Mouse (Mus musculus) midbrain, embryonic 11.5 days (tissue): ENCODE measurements around the gene Wdr20. TPM values are rescaled to one million over a fixed set of nuclear protein-coding genes. Genes with fewer than 3 reads are reported as not detected.

Experiments
- ATAC-seq: fragments of 200-750 bp; cut with Nextera tagmentation; 2 replicates; pipeline ENCODE4 v1.8.0; 2017; ENCODE audit warnings: moderate TSS enrichment, moderate library complexity; ENCODE audit not compliant: low FRiP score
- DNase-seq: peaks from one replicate; pipeline ENCODE4 v3.0.0; 2015; ENCODE audit warnings: low spot score; ENCODE audit errors: missing footprints
- H3K27ac ChIP-seq: fragments of 300-500 bp; sonication (generic); 2 replicates; pipeline ENCODE4 v1.5.1; 2014; ENCODE audit warnings: low read depth, low read length
- H3K27me3 ChIP-seq: fragments of 300-500 bp; sonication (generic); 2 replicates; pipeline ENCODE4 v1.6.1; 2014; ENCODE audit warnings: mild to moderate bottlenecking, low read length, moderate library complexity, mixed read lengths; ENCODE audit not compliant: control insufficient read depth, insufficient read depth
- H3K36me3 ChIP-seq: fragments of 300-500 bp; sonication (generic); 2 replicates; pipeline ENCODE4 v1.6.1; 2014; ENCODE audit warnings: mild to moderate bottlenecking, low read length, moderate library complexity, mixed read lengths; ENCODE audit not compliant: control insufficient read depth, insufficient read depth
- H3K4me1 ChIP-seq: fragments of 300-500 bp; sonication (generic); 2 replicates; pipeline ENCODE4 v1.6.1; 2014; ENCODE audit warnings: low read length; ENCODE audit not compliant: control insufficient read depth, insufficient read depth
- H3K4me2 ChIP-seq: fragments of 300-500 bp; sonication (generic); 2 replicates; pipeline ENCODE4 v1.6.1; 2014; ENCODE audit warnings: mild to moderate bottlenecking, moderate library complexity
- H3K4me3 ChIP-seq: fragments of 300-500 bp; sonication (generic); 2 replicates; pipeline ENCODE4 v1.5.1; 2014; ENCODE audit warnings: low read depth, low read length
- H3K9ac ChIP-seq: fragments of 300-500 bp; sonication (generic); 2 replicates; pipeline ENCODE4 v1.6.1; 2014; ENCODE audit warnings: low read length
- H3K9me3 ChIP-seq: fragments of 300-500 bp; sonication (generic); 2 replicates; pipeline ENCODE4 v1.6.1; 2016; ENCODE audit warnings: low read length; ENCODE audit not compliant: control insufficient read depth
- WGBS: fragments of 180-500 bp; shearing (Covaris S2); extraction: QIAGEN DNeasy Blood & Tissue Kit; methylation state at CpG from one replicate; pipeline ENCODE4 v1.1.7; 2014; 5-methylcytosine and 5-hydroxymethylcytosine counted together
- polyA plus RNA-seq: library from polyadenylated mRNA; unstranded; fragments of >200 nt; fragmentation: Nextera tagmentation; extraction: Ambion mirVana; gene quantifications from 2 replicates; pipeline ENCODE4 v1.2.1, GENCODE M21; 2014

Wdr20 gene
- polyA plus RNA-seq, 1 experiment from 2014 or later = 22.9 TPM

DNA sequence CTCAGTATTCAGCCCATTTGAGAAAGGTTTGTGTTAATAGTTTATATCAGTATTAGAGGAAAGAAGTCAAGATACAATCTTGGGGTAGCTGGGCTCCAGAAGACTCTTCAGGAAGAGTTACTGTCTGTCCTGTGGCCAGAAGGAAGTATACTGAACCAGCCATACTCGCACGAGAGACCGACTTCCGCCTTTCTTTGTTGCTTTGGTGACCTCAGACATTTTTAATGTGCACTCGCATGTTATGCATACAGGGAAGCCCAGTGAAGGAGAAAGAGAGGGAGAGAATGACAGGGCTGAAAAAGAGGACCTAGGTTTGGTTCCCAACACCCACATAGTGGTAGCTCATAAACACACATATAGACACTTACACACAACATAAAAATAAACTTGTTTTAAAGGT lies 26.8 kb downstream of the Wdr20 start:
- no peaks in the 10 kb centered on the region for H3K27me3 ChIP-seq
- no peak for ATAC-seq
- no peaks in the 10 kb centered on the region for H3K4me1 ChIP-seq
- H3K4me3 ChIP-seq = no peak overlapping the region
- H3K4me2 ChIP-seq = no peak overlapping the region
- WGBS = 92% methylated on average over 5 of the region's 5 CpGs
- H3K9ac ChIP-seq = no peak overlapping the region
- H3K36me3 ChIP-seq = no peaks in the 10 kb centered on the region
- no peaks in the 10 kb centered on the region for H3K9me3 ChIP-seq
- DNase-seq = no peak
- no peak overlapping the region for H3K27ac ChIP-seq

DNA sequence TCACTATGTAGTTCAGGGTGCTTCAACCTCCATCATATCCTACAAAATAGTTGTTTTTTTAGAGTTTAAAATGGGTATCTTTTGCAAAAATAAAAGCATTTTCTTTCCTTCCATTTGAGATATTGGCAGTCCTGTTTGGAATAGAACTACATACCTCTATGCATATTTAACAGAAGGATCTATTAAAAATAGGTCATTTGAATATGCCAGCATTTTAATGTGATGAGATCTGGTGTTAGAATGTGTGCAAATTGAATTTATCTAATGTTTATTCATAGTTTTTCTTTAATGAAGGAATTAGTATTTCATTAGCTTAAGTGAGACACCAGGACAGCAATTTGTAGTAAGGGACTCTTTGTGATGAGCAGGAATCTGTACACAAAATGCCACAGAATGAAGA lies 30.8 kb downstream of the Wdr20 start:
- DNase-seq (no peak), ATAC-seq (no peak)
- H3K27ac ChIP-seq = no peak overlapping the region
- no peaks in the 10 kb centered on the region for H3K36me3 ChIP-seq
- H3K4me3 ChIP-seq = no peak overlapping the region
- H3K27me3 ChIP-seq = no peaks in the 10 kb centered on the region
- no peak overlapping the region for H3K9ac ChIP-seq
- H3K4me1 ChIP-seq = no peaks in the 10 kb centered on the region
- H3K4me2 ChIP-seq = no peak overlapping the region
- H3K9me3 ChIP-seq = no peaks in the 10 kb centered on the region

DNA sequence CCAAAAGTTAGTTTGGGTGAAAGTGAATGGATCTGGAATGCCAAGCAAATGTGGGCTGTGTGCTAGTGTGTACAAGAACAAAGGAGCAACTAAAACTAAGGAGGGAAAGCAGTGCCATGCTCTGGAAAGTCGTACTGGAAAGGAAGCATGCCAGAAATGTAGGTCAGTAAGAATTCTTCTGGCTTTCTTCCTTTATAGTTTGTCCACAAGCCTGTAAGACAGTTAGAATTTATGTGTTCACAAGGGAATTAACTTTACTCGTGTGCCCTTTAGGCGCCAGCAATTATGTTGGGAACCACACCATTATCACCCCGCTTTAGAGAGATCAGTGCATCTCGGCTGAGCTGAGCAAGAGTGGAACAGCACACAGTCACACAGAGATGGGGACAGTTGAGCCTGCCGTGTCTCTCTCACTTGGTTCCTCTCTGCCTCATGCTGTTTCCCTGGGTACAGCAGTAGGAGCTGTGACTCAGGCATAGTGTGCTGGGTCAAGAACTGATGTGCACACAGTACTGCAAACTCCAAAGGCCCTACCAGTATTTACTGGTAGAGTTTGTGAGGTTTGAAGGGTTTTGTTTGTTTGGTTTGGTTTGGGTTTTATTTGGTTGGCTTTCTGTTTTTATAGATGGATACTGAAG lies 32.0 kb downstream of the Wdr20 start:
- Histone ChIP-seq H3K9ac (no peak overlapping the region), H3K9me3 (no peaks in the 10 kb centered on the region), H3K27me3 (no peaks in the 10 kb centered on the region), H3K4me2 (no peak overlapping the region), H3K27ac (no peak overlapping the region), H3K36me3 (no peaks in the 10 kb centered on the region), H3K4me1 (no peaks in the 10 kb centered on the region), H3K4me3 (no peak overlapping the region)
- no peak for ATAC-seq
- no peak for DNase-seq
- 80% methylated on average over 6 of the region's 6 CpGs for WGBS

DNA sequence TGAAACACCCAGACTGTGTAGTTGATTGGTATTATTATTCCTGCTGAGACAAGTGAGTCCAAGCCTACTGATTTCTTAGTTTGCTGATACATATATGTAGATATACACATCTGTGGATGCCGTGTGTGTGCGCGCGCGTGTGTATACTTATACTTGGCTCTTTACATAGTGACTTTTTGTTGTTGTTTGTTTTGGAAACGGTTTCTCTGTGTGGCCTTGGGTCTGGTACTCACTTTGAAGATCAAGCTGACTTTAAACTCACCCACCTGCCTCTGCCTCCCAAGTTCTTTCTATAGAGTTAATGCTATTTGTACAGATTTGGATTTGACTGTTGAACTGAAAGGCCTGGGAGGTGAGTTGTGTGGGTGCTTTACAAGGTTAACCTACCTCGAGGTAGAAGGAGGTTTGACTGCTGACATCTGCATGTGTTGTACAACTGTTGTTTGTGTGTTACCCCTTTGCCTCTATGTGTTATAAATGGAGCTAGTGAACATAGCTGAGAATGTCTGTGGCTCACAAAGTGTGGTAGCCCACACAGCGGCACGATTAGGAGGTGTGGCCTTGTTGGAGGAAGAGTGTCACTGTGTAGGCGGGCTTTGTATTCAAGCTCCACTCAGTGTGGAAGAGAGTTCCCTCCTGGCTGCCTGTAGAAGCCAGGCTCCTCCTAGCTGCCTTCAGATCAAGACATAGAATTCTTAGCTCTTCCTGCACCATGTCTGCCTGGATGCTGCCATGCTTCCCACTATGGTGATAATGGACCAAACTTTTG lies 32.9 kb downstream of the Wdr20 start:
- no peak overlapping the region for H3K27ac ChIP-seq
- no peaks in the 10 kb centered on the region for H3K4me1 ChIP-seq
- no peaks in the 10 kb centered on the region for H3K27me3 ChIP-seq
- 93% methylated on average over 10 of the region's 10 CpGs for WGBS
- no peak for DNase-seq
- H3K4me3 ChIP-seq = no peak overlapping the region
- H3K9me3 ChIP-seq = no peaks in the 10 kb centered on the region
- no peaks in the 10 kb centered on the region for H3K36me3 ChIP-seq
- no peak for ATAC-seq
- H3K9ac ChIP-seq = no peak overlapping the region
- no peak overlapping the region for H3K4me2 ChIP-seq

DNA sequence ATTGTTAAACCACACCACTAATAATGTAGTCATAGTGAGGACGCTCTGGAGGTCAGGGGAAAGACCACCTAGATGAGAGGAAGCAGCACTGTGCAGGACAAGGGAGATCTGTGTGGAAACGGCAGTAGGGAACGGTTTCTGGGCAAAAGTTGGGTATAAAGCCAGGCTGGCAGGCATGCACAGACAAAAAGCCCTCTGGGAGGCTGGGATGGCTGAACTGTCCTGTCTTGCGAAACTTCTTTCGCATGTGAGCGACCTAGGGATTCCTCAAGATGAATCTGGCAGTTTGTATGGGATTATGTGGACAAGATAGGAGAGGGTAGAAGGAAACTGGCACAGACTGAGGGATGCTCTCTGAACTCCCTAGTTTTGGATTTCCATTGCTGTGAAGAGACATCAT lies 34.2 kb downstream of the Wdr20 start:
- no peaks in the 10 kb centered on the region for H3K27me3 ChIP-seq
- H3K9ac ChIP-seq = no peak overlapping the region
- H3K27ac ChIP-seq = no peak overlapping the region
- 95% methylated on average over 6 of the region's 6 CpGs for WGBS
- no peaks in the 10 kb centered on the region for H3K9me3 ChIP-seq
- H3K4me1 ChIP-seq = no peaks in the 10 kb centered on the region
- ATAC-seq (no peak), DNase-seq (no peak)
- H3K4me2 ChIP-seq = no peak overlapping the region
- no peak overlapping the region for H3K4me3 ChIP-seq
- no peaks in the 10 kb centered on the region for H3K36me3 ChIP-seq

DNA sequence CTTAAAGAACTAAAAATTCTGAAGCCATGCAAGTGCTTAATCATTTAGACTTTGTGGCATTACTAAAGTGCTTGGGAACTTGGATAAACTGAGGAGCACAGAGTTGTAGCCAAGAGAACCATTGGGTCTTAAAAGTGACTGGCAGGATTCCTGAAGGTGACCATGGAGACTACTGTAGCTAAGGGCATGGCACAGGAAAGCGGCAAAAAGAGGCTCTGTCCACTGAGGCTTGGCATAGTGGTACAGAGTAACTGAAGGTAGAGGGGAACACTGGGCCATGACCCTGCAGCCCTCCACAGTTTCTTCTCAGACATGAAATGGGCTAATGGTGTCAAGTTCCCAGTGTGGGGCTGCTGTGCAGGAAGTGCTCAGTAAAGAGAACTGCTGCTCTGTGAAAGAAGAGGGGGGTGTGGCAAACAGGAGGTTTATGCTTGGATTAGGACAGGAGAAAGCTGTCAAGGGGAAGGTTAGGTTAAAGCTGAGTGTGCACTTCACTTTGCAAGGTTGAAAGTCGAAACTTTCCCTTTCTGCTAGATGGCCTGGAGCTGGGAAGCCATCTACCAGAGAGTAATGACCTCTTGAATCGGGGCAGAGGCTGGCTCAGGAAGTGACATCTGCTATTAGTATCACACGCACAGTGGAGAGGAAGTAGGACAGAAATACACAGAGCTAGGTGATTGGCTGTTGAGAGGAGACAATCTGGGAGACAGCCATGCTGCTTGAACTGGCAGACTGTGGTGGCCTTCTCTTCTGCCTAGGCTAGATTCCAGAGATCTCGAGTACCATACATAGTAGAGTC lies 38.1 kb downstream of the Wdr20 start:
- WGBS = 81% methylated on average over 5 of the region's 5 CpGs
- no peak for DNase-seq
- no peak for ATAC-seq
- no peaks in the 10 kb centered on the region for H3K36me3 ChIP-seq
- no peak overlapping the region for H3K4me2 ChIP-seq
- H3K4me3 ChIP-seq = no peak overlapping the region
- H3K27ac ChIP-seq = no peak overlapping the region
- H3K9ac ChIP-seq = no peak overlapping the region
- H3K9me3 ChIP-seq = no peaks in the 10 kb centered on the region
- no peaks in the 10 kb centered on the region for H3K27me3 ChIP-seq
- H3K4me1 ChIP-seq = no peaks in the 10 kb centered on the region

DNA sequence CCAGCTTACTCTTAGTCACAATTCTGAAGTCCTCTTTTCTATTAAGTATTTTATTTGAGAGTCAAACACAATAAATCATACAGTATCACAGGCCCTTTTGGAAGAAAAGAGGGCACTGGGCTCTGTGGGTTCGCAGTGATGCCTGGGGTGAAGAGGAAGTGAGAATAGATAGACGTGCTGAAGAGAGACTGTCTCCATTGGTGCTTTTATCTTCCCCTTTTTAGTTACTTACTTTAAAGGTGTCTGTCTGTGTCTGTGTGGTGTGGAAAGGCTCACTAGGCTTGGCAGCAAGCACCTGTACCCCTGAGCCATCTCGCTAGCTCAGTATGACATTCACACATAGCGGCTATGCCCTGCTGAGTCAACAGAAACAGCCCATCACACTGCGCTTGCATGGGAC lies 40.1 kb downstream of the Wdr20 start:
- Histone ChIP-seq H3K9ac (no peak overlapping the region), H3K9me3 (no peaks in the 10 kb centered on the region), H3K36me3 (no peaks in the 10 kb centered on the region), H3K4me2 (no peak overlapping the region), H3K4me1 (no peaks in the 10 kb centered on the region), H3K4me3 (no peak overlapping the region), H3K27ac (no peak overlapping the region), H3K27me3 (no peaks in the 10 kb centered on the region)
- 92% methylated on average over 5 of the region's 5 CpGs for WGBS
- DNase-seq = no peak
- no peak for ATAC-seq

DNA sequence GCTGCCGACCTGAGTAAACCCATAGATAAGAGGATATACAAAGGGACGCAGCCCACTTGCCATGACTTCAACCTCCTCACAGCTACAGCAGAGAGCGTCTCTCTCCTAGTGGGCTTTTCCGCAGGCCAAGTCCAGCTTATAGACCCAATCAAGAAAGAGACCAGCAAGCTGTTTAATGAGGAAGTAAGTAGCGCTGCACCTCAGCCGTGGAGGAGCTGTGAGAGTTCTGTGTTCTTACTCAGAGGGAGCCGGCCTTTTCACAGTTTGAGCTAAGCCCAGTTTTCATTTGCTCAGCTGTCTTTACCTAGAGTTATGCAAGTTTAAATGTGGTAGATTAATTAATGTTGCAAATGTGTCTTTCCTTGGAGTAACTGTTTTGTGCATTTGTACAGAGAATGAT lies 41.6 kb downstream of the Wdr20 start:
- DNase-seq = no peak
- Histone ChIP-seq H3K27me3 (no peaks in the 10 kb centered on the region), H3K4me2 (no peak overlapping the region), H3K9me3 (no peaks in the 10 kb centered on the region), H3K36me3 (peaks cover under 1% of the 10 kb centered on the region; the same call in 1 of the 2 replicates), H3K4me3 (no peak overlapping the region), H3K27ac (no peak overlapping the region), H3K4me1 (no peaks in the 10 kb centered on the region), H3K9ac (no peak overlapping the region)
- ATAC-seq = no peak
- WGBS = 88% methylated on average over 7 of the region's 7 CpGs

DNA sequence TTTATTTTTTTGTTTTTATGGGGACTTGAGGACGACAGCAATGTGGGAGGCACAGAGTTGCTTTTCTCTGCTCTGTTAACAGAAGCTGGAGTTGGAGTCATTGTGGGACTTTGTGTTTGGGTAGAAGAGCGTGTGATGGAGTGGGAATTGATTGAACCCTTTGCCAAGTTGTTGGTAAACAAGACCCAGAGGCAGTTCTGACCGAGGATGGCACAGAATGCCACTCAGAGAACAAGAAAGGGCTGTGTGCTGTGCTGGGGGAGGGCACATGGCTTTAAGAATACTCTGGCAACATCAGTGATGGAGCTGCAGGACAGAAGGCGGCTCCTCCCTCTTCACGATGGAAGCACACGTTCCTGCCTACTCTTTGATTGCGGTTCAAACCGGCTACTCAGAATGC lies 43.4 kb downstream of the Wdr20 start:
- 88% methylated on average over 8 of the region's 8 CpGs for WGBS
- H3K36me3 ChIP-seq = peaks cover 3% of the 10 kb centered on the region; the same call in 1 of the 2 replicates
- no peaks in the 10 kb centered on the region for H3K27me3 ChIP-seq
- no peak overlapping the region for H3K27ac ChIP-seq
- no peak overlapping the region for H3K4me2 ChIP-seq
- DNase-seq = no peak
- H3K9me3 ChIP-seq = no peaks in the 10 kb centered on the region
- no peak overlapping the region for H3K4me3 ChIP-seq
- H3K4me1 ChIP-seq = no peaks in the 10 kb centered on the region
- no peak overlapping the region for H3K9ac ChIP-seq
- no peak for ATAC-seq
